Mouse (Mus musculus) liver, embryonic 14.5 days (tissue): ENCODE measurements at regions not wholly inside any gene's neighbourhood (a gene's known extent, or its start where the extent isn't known, plus 50 kb on each side); places are given as distances from the start of the nearest gene placed in this dataset.

Experiments
- ATAC-seq: fragments of 200-750 bp; cut with Nextera tagmentation; 2 replicates; pipeline ENCODE4 v1.8.0; 2017; ENCODE audit warnings: moderate number of reproducible peaks, mild to moderate bottlenecking, moderate library complexity; ENCODE audit not compliant: insufficient read depth
- DNase-seq, 3 experiments: peaks; one replicate each; pipeline ENCODE4 v3.0.0-alpha.2; 2012 to 2013; ENCODE audit warnings: low read depth in 3 of 3, low spot score in 3 of 3
- H3K27ac ChIP-seq: fragments of 300-500 bp; sonication (generic); 2 replicates; pipeline ENCODE4 v1.5.1; 2014; ENCODE audit warnings: moderate library complexity, mild to moderate bottlenecking, control low read depth, inconsistent platforms
- H3K27me3 ChIP-seq: fragments of 300-500 bp; sonication (generic); 2 replicates; pipeline ENCODE4 v1.6.1; 2014; ENCODE audit warnings: mild to moderate bottlenecking, low read length, moderate library complexity; ENCODE audit not compliant: control insufficient read depth, insufficient read depth
- H3K36me3 ChIP-seq: fragments of 300-500 bp; sonication (generic); replicated peaks from 2 replicates; pipeline ENCODE4 v1.6.1; 2014; ENCODE audit warnings: low read depth; ENCODE audit not compliant: control insufficient read depth, insufficient read depth
- H3K4me1 ChIP-seq, 2 experiments: fragments of 200-500 bp in 1 of 2; fragments of 300-500 bp in 1 of 2; sonication (generic) in 1 of 2; replicated peaks; 2 replicates each; pipeline ENCODE4 v1.6.1; 2012 to 2014; ENCODE audit warnings: antibody characterized with exemption in 1 of 2, inconsistent platforms in 1 of 2, low read length in 1 of 2; ENCODE audit not compliant: control insufficient read depth in 2 of 2, insufficient read depth in 2 of 2
- H3K4me2 ChIP-seq: fragments of 300-500 bp; sonication (generic); 2 replicates; pipeline ENCODE4 v1.6.1; 2014; ENCODE audit warnings: low read depth, mild to moderate bottlenecking, control low read depth, moderate library complexity
- H3K4me3 ChIP-seq, 2 experiments: fragments of 200-500 bp in 1 of 2; fragments of 300-500 bp in 1 of 2; sonication (generic) in 1 of 2; 2 replicates each; pipeline ENCODE4 v1.5.1; 2012 to 2014; ENCODE audit warnings: low read depth in 2 of 2, low read length in 2 of 2, mild to moderate bottlenecking in 2 of 2, control low read depth in 1 of 2, inconsistent platforms in 1 of 2, moderate library complexity in 1 of 2; ENCODE audit not compliant: insufficient read depth in 1 of 2
- H3K9ac ChIP-seq: fragments of 300-500 bp; sonication (generic); replicated peaks from 2 replicates; pipeline ENCODE4 v1.6.1; 2014; ENCODE audit warnings: mild to moderate bottlenecking, control low read depth, moderate library complexity
- H3K9me3 ChIP-seq: fragments of 300-500 bp; sonication (generic); 2 replicates; pipeline ENCODE4 v1.6.1; 2016; ENCODE audit warnings: low read length, mixed read lengths; ENCODE audit not compliant: control insufficient read depth
- CTCF ChIP-seq: IDR thresholded peaks from 2 replicates; pipeline ENCODE4 v1.5.1; 2016; ENCODE audit warnings: antibody characterized with exemption, low read depth, control low read depth
- EP300 ChIP-seq: IDR thresholded peaks from 2 replicates; pipeline ENCODE4 v1.6.1; 2016; ENCODE audit warnings: antibody characterized with exemption, low read depth
- WGBS: fragments of 180-500 bp; shearing (Covaris S2); extraction: QIAGEN DNeasy Blood & Tissue Kit; methylation state at CpG from one replicate; pipeline ENCODE4 v1.1.7; 2014; ENCODE audit not compliant: insufficient replicate concordance; 5-methylcytosine and 5-hydroxymethylcytosine counted together

DNA sequence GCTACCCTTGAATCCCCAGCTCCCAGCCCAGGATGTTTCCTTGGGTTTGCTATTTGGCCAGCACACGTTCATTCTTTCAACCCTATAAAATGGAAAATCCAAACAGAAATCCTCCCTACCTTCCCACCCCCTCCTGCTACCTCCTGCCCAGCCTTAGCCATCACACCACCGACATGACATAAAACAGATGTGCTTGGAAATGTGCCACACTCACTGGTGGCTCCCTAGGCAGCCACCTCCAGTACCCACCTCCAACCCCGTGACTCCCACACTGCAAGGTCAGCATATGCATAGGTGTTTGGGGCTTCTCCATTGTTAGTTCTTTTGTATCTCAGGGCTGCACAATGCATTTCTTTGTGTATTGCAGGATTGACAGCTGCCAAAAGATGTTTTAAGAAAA lies 327.2 kb downstream of the Insig2 start:
- no peaks in the 10 kb centered on the region for H3K4me1 ChIP-seq
- H3K9ac ChIP-seq = no peak overlapping the region
- H3K27ac ChIP-seq = no peak overlapping the region
- H3K27me3 ChIP-seq = no peaks in the 10 kb centered on the region
- no peaks in the 10 kb centered on the region for H3K36me3 ChIP-seq
- DNase-seq (no peak), ATAC-seq (no peak)
- WGBS = 39% methylated on average over 3 of the region's 3 CpGs
- no peak for TF ChIP-seq CTCF
- no peak overlapping the region for H3K4me2 ChIP-seq
- H3K9me3 ChIP-seq = no peaks in the 10 kb centered on the region
- no peak overlapping the region for H3K4me3 ChIP-seq

DNA sequence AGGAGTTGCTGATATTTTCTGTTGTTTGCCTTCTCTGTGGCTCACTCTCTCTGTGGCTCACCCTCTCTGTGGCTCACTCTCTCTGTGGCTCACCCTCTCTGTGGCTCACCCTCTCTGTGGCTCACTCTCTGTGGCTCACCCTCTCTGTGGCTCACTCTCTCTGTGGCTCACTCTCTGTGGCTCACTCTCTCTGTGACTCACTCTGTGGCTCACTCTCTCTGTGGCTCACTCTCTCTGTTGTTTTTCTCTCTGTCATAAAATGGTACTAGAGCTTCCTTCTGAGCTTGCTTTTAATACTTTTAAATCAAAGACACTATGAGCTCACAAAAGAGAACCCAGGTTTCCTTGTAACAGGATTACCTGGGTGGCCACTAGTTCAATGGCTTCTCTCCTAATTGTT lies 320.3 kb downstream of the Insig2 start:
- ATAC-seq (no peak), DNase-seq (no peak)
- no peak for TF ChIP-seq EP300
- TF ChIP-seq CTCF = no peak

DNA sequence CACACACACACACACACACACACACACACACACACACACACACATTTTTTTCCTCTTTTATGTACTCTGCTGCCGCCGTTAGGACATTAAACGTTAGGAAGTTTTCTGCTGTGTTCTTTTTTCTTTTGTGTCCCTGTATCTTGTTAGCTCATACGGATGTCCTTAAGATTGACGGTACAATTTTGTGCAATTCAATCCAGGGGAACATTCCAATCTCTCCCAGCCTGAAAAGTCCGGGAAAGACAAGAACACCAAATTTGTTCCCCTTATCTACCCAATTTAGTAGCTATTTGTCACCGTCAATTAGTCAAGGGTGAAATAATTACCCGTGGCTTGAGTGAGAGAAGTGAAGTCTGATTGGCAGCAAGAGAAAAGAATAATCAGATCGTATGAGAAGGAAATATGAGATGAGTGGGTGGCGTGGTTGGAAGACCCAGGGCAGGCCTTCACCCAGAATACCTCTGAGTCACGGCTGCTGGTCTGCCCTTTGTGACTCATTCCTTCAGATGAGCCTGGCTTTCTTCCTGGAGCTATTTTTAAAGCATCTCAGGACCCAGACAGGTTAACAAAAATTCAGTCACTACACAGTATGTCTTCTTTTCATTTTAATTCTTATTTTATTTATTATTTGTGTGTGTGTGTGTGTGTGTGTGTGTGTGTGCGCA lies 318.4 kb downstream of the Insig2 start:
- Histone ChIP-seq H3K27ac (no peak overlapping the region), H3K4me2 (no peak overlapping the region), H3K36me3 (no peaks in the 10 kb centered on the region), H3K9ac (no peak overlapping the region), H3K4me1 (no peaks in the 10 kb centered on the region), H3K4me3 (no peak overlapping the region), H3K27me3 (no peaks in the 10 kb centered on the region), H3K9me3 (no peaks in the 10 kb centered on the region)
- no peak for DNase-seq
- no peak for TF ChIP-seq CTCF
- no peak for TF ChIP-seq EP300
- ATAC-seq = no peak
- 63% methylated on average over 12 of the region's 12 CpGs for WGBS

More for the DNA sequence above, 320.3 kb downstream of the Insig2 start:
- H3K4me1 ChIP-seq = no peaks in the 10 kb centered on the region
- H3K27me3 ChIP-seq = no peaks in the 10 kb centered on the region
- H3K9ac ChIP-seq = no peak overlapping the region
- no peak overlapping the region for H3K27ac ChIP-seq
- no peaks in the 10 kb centered on the region for H3K9me3 ChIP-seq
- no peak overlapping the region for H3K4me3 ChIP-seq
- no peak overlapping the region for H3K4me2 ChIP-seq
- H3K36me3 ChIP-seq = no peaks in the 10 kb centered on the region

DNA sequence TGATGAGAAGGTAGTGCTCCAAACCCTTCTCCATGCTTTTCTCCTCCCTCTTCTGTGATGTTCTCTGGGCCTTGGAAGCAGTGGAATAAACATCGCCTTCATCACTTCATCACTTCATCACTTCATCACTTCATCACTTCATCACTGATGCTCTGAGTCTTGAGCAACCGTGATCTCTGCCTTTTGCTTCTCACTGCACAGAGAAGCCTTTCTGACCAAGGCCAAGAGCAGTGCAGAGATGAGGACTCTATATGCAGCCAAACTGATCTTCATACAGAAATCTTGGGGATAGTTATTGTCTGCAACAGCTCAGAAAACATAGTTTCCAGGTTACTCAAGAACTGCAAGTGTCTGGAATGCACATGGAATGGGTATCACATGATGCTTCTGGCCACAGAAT lies 303.0 kb downstream of the Insig2 start:
- WGBS = 57% methylated on average over 2 of the region's 2 CpGs
- Histone ChIP-seq H3K36me3 (no peaks in the 10 kb centered on the region), H3K27me3 (no peaks in the 10 kb centered on the region), H3K4me2 (no peak overlapping the region), H3K4me1 (no peaks in the 10 kb centered on the region), H3K27ac (no peak overlapping the region), H3K9ac (no peak overlapping the region), H3K9me3 (no peaks in the 10 kb centered on the region), H3K4me3 (no peak overlapping the region)
- no peak for ATAC-seq
- TF ChIP-seq EP300 (no peak), CTCF (no peak)
- no peak for DNase-seq

DNA sequence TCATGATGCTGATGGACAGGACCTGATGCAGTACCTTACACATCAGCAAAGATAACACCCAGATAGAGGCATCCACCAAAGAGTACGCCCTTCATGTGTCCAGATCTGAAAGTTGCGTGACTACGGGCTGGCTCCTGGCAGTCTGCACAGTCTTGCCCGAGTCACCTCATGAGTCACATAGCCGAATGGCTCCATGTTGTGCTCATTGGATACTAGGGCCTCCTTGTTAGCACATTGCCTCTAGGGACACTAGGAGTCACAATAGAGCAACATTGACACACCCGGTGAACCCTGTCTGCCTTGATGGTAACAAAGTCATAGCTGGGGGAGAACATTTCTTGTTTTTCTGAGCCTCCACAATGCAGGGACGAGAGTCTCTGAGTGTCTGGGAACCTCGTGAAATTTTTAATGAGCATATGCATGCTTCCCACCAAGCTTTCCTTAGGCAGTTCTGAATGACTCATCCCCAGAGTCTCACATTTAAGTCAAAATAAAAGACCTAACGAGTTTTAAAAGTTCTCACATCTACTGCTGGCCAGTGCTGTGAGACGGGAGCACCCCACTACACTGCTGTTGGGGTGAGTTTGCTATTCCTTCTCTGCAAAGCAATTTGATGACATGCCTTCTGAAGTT lies 297.5 kb downstream of the Insig2 start:
- DNase-seq = no peak
- no peak overlapping the region for H3K4me3 ChIP-seq
- H3K4me2 ChIP-seq = no peak overlapping the region
- no peaks in the 10 kb centered on the region for H3K9me3 ChIP-seq
- TF ChIP-seq CTCF = no peak
- no peak for TF ChIP-seq EP300
- WGBS = 68% methylated on average over 10 of the region's 10 CpGs
- H3K27me3 ChIP-seq = no peaks in the 10 kb centered on the region
- H3K27ac ChIP-seq = no peak overlapping the region
- no peaks in the 10 kb centered on the region for H3K36me3 ChIP-seq
- no peak for ATAC-seq
- H3K9ac ChIP-seq = no peak overlapping the region
- no peaks in the 10 kb centered on the region for H3K4me1 ChIP-seq
